Mouse (Mus musculus) CH12.LX (cell line): ENCODE results near the gene Zc3h4. TPM values are rescaled to one million over a fixed set of nuclear protein-coding genes. Genes with fewer than 3 reads are reported as not detected.

Experiments
- DNase-seq: peaks from one replicate; pipeline ENCODE4 v3.0.0-alpha.2; 2013; ENCODE audit errors: extremely low read depth
- H3K27ac ChIP-seq: 2 replicates; pipeline ENCODE4 v1.5.1; 2012; ENCODE audit warnings: low read depth, mild to moderate bottlenecking, control low read depth, moderate library complexity; ENCODE audit not compliant: insufficient read depth
- H3K27me3 ChIP-seq: replicated peaks from 2 replicates; pipeline ENCODE3; 2012; ENCODE audit warnings: inconsistent platforms
- H3K36me3 ChIP-seq, 2 experiments: replicated peaks in 1 of 2; 2 replicates each; pipeline versions ENCODE3 to v1.6.1; 2012; ENCODE audit warnings: inconsistent platforms in 1 of 2, low read length in 1 of 2, mild to moderate bottlenecking in 1 of 2, mixed read lengths in 1 of 2, moderate library complexity in 1 of 2; ENCODE audit not compliant: control insufficient read depth in 1 of 2, insufficient read depth in 1 of 2
- H3K4me1 ChIP-seq, 2 experiments: 2 replicates each; pipeline ENCODE4 v1.6.1; 2012; ENCODE audit warnings: inconsistent platforms in 1 of 2, moderate library complexity in 1 of 2; ENCODE audit not compliant: insufficient read depth in 2 of 2, control insufficient read depth in 1 of 2
- H3K4me2 ChIP-seq: 2 replicates; pipeline ENCODE4 v1.6.1; 2012; ENCODE audit warnings: low read depth, mild to moderate bottlenecking, control low read depth; ENCODE audit not compliant: poor library complexity, insufficient read depth, severe bottlenecking
- H3K4me3 ChIP-seq, 3 experiments: fragments of 150-350 bp in 1 of 3; sonication (generic) in 1 of 3; replicated peaks in 1 of 3; 2 replicates each; pipeline versions ENCODE3 to v1.5.1; 2011 to 2012; ENCODE audit warnings: low read depth in 2 of 3, low read length in 2 of 3, mild to moderate bottlenecking in 2 of 3, moderate library complexity in 2 of 3, control low read depth in 1 of 3, improper control_type of control experiment in 1 of 3, inconsistent platforms in 1 of 3, mixed read lengths in 1 of 3; ENCODE audit not compliant: poor library complexity in 1 of 3
- H3K79me2 ChIP-seq: replicated peaks from 2 replicates; pipeline ENCODE4 v1.6.1; 2012; ENCODE audit warnings: mild to moderate bottlenecking, moderate library complexity; ENCODE audit not compliant: control insufficient read depth, poor library complexity, insufficient read depth, severe bottlenecking; ENCODE audit errors: extremely low read depth
- H3K9ac ChIP-seq: 2 replicates; pipeline ENCODE4 v1.6.1; 2012; ENCODE audit warnings: low read depth, mild to moderate bottlenecking, control low read depth, moderate library complexity; ENCODE audit not compliant: insufficient read depth
- H3K9me3 ChIP-seq: replicated peaks from 2 replicates; pipeline ENCODE3; 2012; ENCODE audit warnings: low read length, inconsistent platforms, mixed read lengths
- BHLHE40 ChIP-seq: IDR thresholded peaks from 2 replicates; pipeline ENCODE4 v1.6.1; 2011; ENCODE audit warnings: mild to moderate bottlenecking, low read depth, low read length, improper control_type of control experiment
- CHD1 ChIP-seq: IDR thresholded peaks from 2 replicates; pipeline ENCODE4 v1.6.1; 2012; ENCODE audit warnings: low read depth, low read length, improper control_type of control experiment, inconsistent platforms
- CHD2 ChIP-seq: IDR thresholded peaks from 2 replicates; pipeline ENCODE4 v1.6.1; 2011; ENCODE audit warnings: low read length, improper control_type of control experiment
- CTCF ChIP-seq, 2 experiments: IDR thresholded peaks in 1 of 2; conservative IDR thresholded peaks in 1 of 2; 2 replicates each; pipeline ENCODE4 v1.5.1; 2011 to 2012; ENCODE audit warnings: low read depth in 2 of 2, low read length in 2 of 2, improper control_type of control experiment in 1 of 2, inconsistent platforms in 1 of 2, mild to moderate bottlenecking in 1 of 2, moderate library complexity in 1 of 2
- E2F4 ChIP-seq: IDR thresholded peaks from 2 replicates; pipeline ENCODE4 v1.6.1; 2011; ENCODE audit warnings: low read depth, low read length, improper control_type of control experiment; ENCODE audit not compliant: insufficient replicate concordance
- ELF1 ChIP-seq: IDR thresholded peaks from 2 replicates; pipeline ENCODE4 v1.6.1; 2014; ENCODE audit warnings: low read depth, mild to moderate bottlenecking, inconsistent platforms, low read length, improper control_type of control experiment
- EP300 ChIP-seq: IDR thresholded peaks from 2 replicates; pipeline ENCODE4 v1.6.1; 2011; ENCODE audit warnings: low read length, improper control_type of control experiment
- ETS1 ChIP-seq: conservative IDR thresholded peaks from 2 replicates; pipeline ENCODE4 v1.6.1; 2012; ENCODE audit warnings: low read depth, mild to moderate bottlenecking, inconsistent platforms, low read length, improper control_type of control experiment, moderate library complexity
- GABPA ChIP-seq: IDR thresholded peaks from 2 replicates; pipeline ENCODE4 v1.6.1; 2012; ENCODE audit warnings: low read depth, low read length, improper control_type of control experiment, inconsistent platforms; ENCODE audit not compliant: insufficient replicate concordance
- HCFC1 ChIP-seq: IDR thresholded peaks from 2 replicates; pipeline ENCODE4 v1.6.1; 2012; ENCODE audit warnings: low read depth, mild to moderate bottlenecking, inconsistent platforms, low read length, improper control_type of control experiment
- IRF4 ChIP-seq: IDR thresholded peaks from 2 replicates; pipeline ENCODE4 v1.6.1; 2014; ENCODE audit warnings: low read depth, mild to moderate bottlenecking, inconsistent platforms, low read length, improper control_type of control experiment
- JUN ChIP-seq: IDR thresholded peaks from 2 replicates; pipeline ENCODE4 v1.6.1; 2011; ENCODE audit warnings: low read depth, mild to moderate bottlenecking, low read length, improper control_type of control experiment, moderate library complexity; ENCODE audit not compliant: insufficient read depth
- JUND ChIP-seq: conservative IDR thresholded peaks from 2 replicates; pipeline ENCODE4 v1.6.1; 2011; ENCODE audit warnings: low read depth, low read length, improper control_type of control experiment
- KAT2A ChIP-seq: IDR thresholded peaks from 2 replicates; pipeline ENCODE4 v1.6.1; 2012; ENCODE audit warnings: low read length, improper control_type of control experiment, inconsistent platforms; ENCODE audit not compliant: insufficient replicate concordance
- MAFK ChIP-seq: IDR thresholded peaks from 2 replicates; pipeline ENCODE4 v1.6.1; 2011; ENCODE audit warnings: low read length, improper control_type of control experiment; ENCODE audit not compliant: insufficient replicate concordance
- MAX ChIP-seq: IDR thresholded peaks from 2 replicates; pipeline ENCODE4 v1.6.1; 2011; ENCODE audit warnings: low read length, improper control_type of control experiment
- MAZ ChIP-seq: IDR thresholded peaks from 2 replicates; pipeline ENCODE4 v1.6.1; 2012; ENCODE audit warnings: low read depth, mild to moderate bottlenecking, inconsistent platforms, low read length, improper control_type of control experiment, moderate library complexity
- MEF2A ChIP-seq: IDR thresholded peaks from 2 replicates; pipeline ENCODE4 v1.6.1; 2014; ENCODE audit warnings: low read depth, mild to moderate bottlenecking, inconsistent platforms, low read length, improper control_type of control experiment, borderline replicate concordance
- MXI1 ChIP-seq: IDR thresholded peaks from 2 replicates; pipeline ENCODE4 v1.6.1; 2011; ENCODE audit warnings: mild to moderate bottlenecking, low read depth, low read length, improper control_type of control experiment
- MYC ChIP-seq: IDR thresholded peaks from 2 replicates; pipeline ENCODE4 v1.6.1; 2011; ENCODE audit warnings: low read depth, mild to moderate bottlenecking, improper control_type of control experiment, low read length
- NELFE ChIP-seq: IDR thresholded peaks from 2 replicates; pipeline ENCODE4 v1.6.1; 2011; ENCODE audit warnings: low read depth, low read length, improper control_type of control experiment
- NRF1 ChIP-seq: IDR thresholded peaks from 2 replicates; pipeline ENCODE4 v1.6.1; 2014; ENCODE audit warnings: low read depth, mild to moderate bottlenecking, inconsistent platforms, low read length, improper control_type of control experiment, moderate library complexity
- PAX5 ChIP-seq: IDR thresholded peaks from 2 replicates; pipeline ENCODE4 v1.6.1; 2012; ENCODE audit warnings: low read length, inconsistent platforms, mixed read lengths
- POLR2A ChIP-seq: IDR thresholded peaks from 2 replicates; pipeline ENCODE4 v1.6.1; 2011; ENCODE audit warnings: low read depth, mild to moderate bottlenecking, improper control_type of control experiment, low read length
- POLR2AphosphoS2 ChIP-seq: IDR thresholded peaks from 2 replicates; pipeline ENCODE4 v1.6.1; 2011; ENCODE audit warnings: low read depth, low read length, improper control_type of control experiment
- RAD21 ChIP-seq: IDR thresholded peaks from 2 replicates; pipeline ENCODE4 v1.6.1; 2011; ENCODE audit warnings: low read depth, mild to moderate bottlenecking, low read length, improper control_type of control experiment, moderate library complexity
- RCOR1 ChIP-seq: conservative IDR thresholded peaks from 2 replicates; pipeline ENCODE4 v1.6.1; 2012; ENCODE audit warnings: low read depth, mild to moderate bottlenecking, inconsistent platforms, low read length, improper control_type of control experiment
- SIN3A ChIP-seq: IDR thresholded peaks from 2 replicates; pipeline ENCODE4 v1.6.1; 2012; ENCODE audit warnings: low read length, improper control_type of control experiment, inconsistent platforms
- SMC3 ChIP-seq: IDR thresholded peaks from 2 replicates; pipeline ENCODE4 v1.6.1; 2011; ENCODE audit warnings: low read depth, low read length, improper control_type of control experiment
- TBP ChIP-seq: conservative IDR thresholded peaks from 2 replicates; pipeline ENCODE4 v1.6.1; 2011; ENCODE audit warnings: low read depth, low read length, improper control_type of control experiment
- TCF12 ChIP-seq: IDR thresholded peaks from 2 replicates; pipeline ENCODE4 v1.6.1; 2014; ENCODE audit warnings: low read depth, mild to moderate bottlenecking, inconsistent platforms, low read length, improper control_type of control experiment
- UBTF ChIP-seq: IDR thresholded peaks from 2 replicates; pipeline ENCODE4 v1.6.1; 2012; ENCODE audit warnings: low read depth, mild to moderate bottlenecking, inconsistent platforms, low read length, improper control_type of control experiment, moderate library complexity
- USF1 ChIP-seq: IDR thresholded peaks from 2 replicates; pipeline ENCODE4 v1.6.1; 2014; ENCODE audit warnings: low read depth, mild to moderate bottlenecking, inconsistent platforms, low read length, improper control_type of control experiment
- USF2 ChIP-seq: conservative IDR thresholded peaks from 2 replicates; pipeline ENCODE4 v1.6.1; 2011; ENCODE audit warnings: low read depth, low read length, improper control_type of control experiment
- ZC3H11A ChIP-seq: IDR thresholded peaks from 2 replicates; pipeline ENCODE4 v1.6.1; 2012; ENCODE audit warnings: low read depth, mild to moderate bottlenecking, inconsistent platforms, low read length, improper control_type of control experiment
- ZKSCAN1 ChIP-seq: IDR thresholded peaks from 2 replicates; pipeline ENCODE4 v1.6.1; 2012; ENCODE audit warnings: low read depth, inconsistent platforms, low read length, improper control_type of control experiment, borderline replicate concordance
- ZMIZ1 ChIP-seq: IDR thresholded peaks from 2 replicates; pipeline ENCODE4 v1.6.1; 2012; ENCODE audit warnings: low read depth, mild to moderate bottlenecking, inconsistent platforms, low read length, improper control_type of control experiment
- ZNF384 ChIP-seq: IDR thresholded peaks from 2 replicates; pipeline ENCODE4 v1.6.1; 2012; ENCODE audit warnings: low read depth, low read length, improper control_type of control experiment, inconsistent platforms
- dilution Hi-C: fragments of 300-500 bp; cut with MboI; formaldehyde crosslinking; loops from 2 replicates; pipeline ENCODE4 v1.14.3; 2020; ENCODE audit warnings: low sequenced_read_pairs; ENCODE audit not compliant: extremely low pct_unique_long_range_greater_than_20kb, extremely low pct_ligation_motif_present
- in situ Hi-C: fragments of 300-500 bp; cut with MboI; formaldehyde crosslinking; loops from 3 replicates; pipeline ENCODE4 v1.14.3; 2019; ENCODE audit warnings: low sequenced_read_pairs, low pct_ligation_motif_present, low pct_unique_long_range_greater_than_20kb, mixed read lengths
- polyA plus RNA-seq: library from polyadenylated mRNA; unstranded; fragments of >175 nt; gene quantifications from 2 replicates; pipeline ENCODE4 v1.2.1, GENCODE M21; 2012; ENCODE audit warnings: low read depth; ENCODE audit not compliant: insufficient read length
- total RNA-seq, 2 experiments: library from RNA; depleted of rRNA; stranded (reverse); fragments of 300-350 nt in 1 of 2; fragments of >200 nt in 1 of 2; gene quantifications; 2 replicates each; pipeline ENCODE4 v1.2.3; 2012 to 2014

The Zc3h4 gene
- total and polyA plus RNA-seq, 3 experiments, result 10.0 to 34.0 (median 30.4) TPM

- Histone ChIP-seq H3K79me2 (no peaks in the 10 kb centered on the region), H3K9ac (no peak overlapping the region), H3K9me3 (peaks cover 7% of the 10 kb centered on the region), H3K27ac (no peak overlapping the region), H3K4me1 (no peaks in the 10 kb centered on the region), H3K27me3 (peaks cover 2% of the 10 kb centered on the region), H3K4me2 (no peak overlapping the region), H3K4me3 (no peak overlapping the region), H3K36me3 (no peaks in the 10 kb centered on the region)
- TF ChIP-seq SIN3A (no peak), USF1 (no peak), HCFC1 (0 out of 2 replicates have a peak, but pooled peaks have one; percentile 13), EP300 (no peak), ELF1 (no peak), POLR2A (no peak), MYC (peak; percentile 65; the same call in 1 of the 2 replicates), TCF12 (no peak), MAX (no peak), POLR2AphosphoS2 (no peak), NELFE (no peak), MAZ (no peak), RCOR1 (no peak), ZC3H11A (no peak), E2F4 (no peak), CHD2 (no peak), CHD1 (no peak), UBTF (no peak), ZKSCAN1 (no peak), IRF4 (no peak), PAX5 (no peak), ZMIZ1 (no peak), MXI1 (no peak), SMC3 (peak; percentile 43), NRF1 (no peak), CTCF (conservative IDR thresholded peaks at IDR 0.05 in 1 of 2, IDR thresholded peaks at IDR 0.05 in 1 of 2; ENCODE audit: low read depth in 2 of 2, low read length in 2 of 2) (peak in 1 of 2 experiments; percentile 69; a peak in 3 of 4 replicates), MAFK (no peak), MEF2A (no peak), JUND (no peak), KAT2A (no peak), ETS1 (no peak), GABPA (no peak), USF2 (no peak), ZNF384 (no peak), JUN (no peak), BHLHE40 (no peak), RAD21 (peak; percentile 40), TBP (peak; percentile 77; the same call in 1 of the 2 replicates)
- peak; percentile 33 for DNase-seq
- in situ Hi-C loops (no loop called here), dilution Hi-C loops (no loop called here)
Measured at GRCm38 (mm10) chr7:16471549-16471948, 70.8 kb downstream of the Zc3h4 start.
